Mouse (Mus musculus) brain, embryonic 14.5 days (tissue): ENCODE measurements around the gene Spsb1.

Source experiments
- CTCF ChIP-seq: fragments of 200-500 bp; IDR thresholded peaks from 2 replicates; pipeline ENCODE4 v1.5.1; 2012; ENCODE audit warnings: inconsistent platforms, mild to moderate bottlenecking, moderate library complexity, borderline replicate concordance; ENCODE audit not compliant: insufficient read depth, insufficient read length; ENCODE audit errors: extremely low read depth
- POLR2A ChIP-seq: fragments of 200-500 bp; IDR thresholded peaks from 2 replicates; pipeline ENCODE4 v1.6.1; 2012; ENCODE audit warnings: mild to moderate bottlenecking, inconsistent platforms, borderline replicate concordance; ENCODE audit not compliant: poor library complexity, insufficient read depth, insufficient read length, severe bottlenecking; ENCODE audit errors: extremely low read depth

- TF ChIP-seq CTCF, result no peak
- TF ChIP-seq POLR2A, result no peak
These were observed 104.2 kb downstream of the Spsb1 start for GRCm38 (mm10) chr4:149850674-149851073.
